Mouse (Mus musculus): ENCODE measurements around the gene Mta2. TPM values are rescaled to one million over a fixed set of nuclear protein-coding genes. Genes with fewer than 3 reads are reported as not detected.
"Not testable (repeated sequence)": the region's sequence is repeated elsewhere in the genome, so short reads cannot be mapped to it uniquely, and the experiment has no call there.

Mta2 gene
- 16.9 and 19.8 TPM in 2 replicates for polyA plus RNA-seq (2012; rRNA removed)

GRCm38 (mm10) chr19:8941515-8942217 is at the start of gene Mta2:
TSS of gene Mta2 (plus strand) at chr19:8941875.
- TF ChIP-seq CTCF (conservative IDR thresholded peaks at IDR 0.05; ENCODE audit: insufficient read depth, insufficient read length, low read depth, low read length), result no peak
- TF ChIP-seq POLR2A (IDR thresholded peaks at IDR 0.05; ENCODE audit: low read depth, low read length), result peak; percentile 69

GRCm38 (mm10) chr19:8892829-8893766 is 48.6 kb upstream of the Mta2 start, which contains the start of gene Ints5:
TSS of gene Ints5 (plus strand) at chr19:8893005.
- Histone ChIP-seq H3K4me1 (ENCODE audit: control insufficient read depth, insufficient read depth, low read length) (no peaks in the 10 kb centered on the region), H3K27me3 (replicated peaks; ENCODE audit: control insufficient read depth, insufficient read depth, low read length) (no peaks in the 10 kb centered on the region), H3K27ac (ENCODE audit: insufficient read depth, low read depth, low read length) (peak within 1 kb of the TSS; percentile 30; the same call in 1 of the 2 replicates), H3K36me3 (ENCODE audit: control insufficient read depth, insufficient read depth, low read length) (peaks cover 3% of the 10 kb centered on the region), H3K4me3 (ENCODE audit: insufficient read depth, low read depth, low read length) (peak within 1 kb of the TSS; percentile 88)
- DNase-seq, result peak; percentile 91
- WGBS, result 2% methylated on average over 54 of the region's 54 CpGs
- TF ChIP-seq POLR2A (IDR thresholded peaks at IDR 0.05; ENCODE audit: low read depth, low read length), result peak; percentile 75
- TF ChIP-seq CTCF (conservative IDR thresholded peaks at IDR 0.05; ENCODE audit: insufficient read depth, insufficient read length, low read depth, low read length), result no peak

More at GRCm38 (mm10) chr19:8941515-8942217, at the start of gene Mta2:
- peak within 1 kb of the TSS; percentile 94 for H3K27ac ChIP-seq (ENCODE audit: insufficient read depth, low read depth, low read length)
- H3K4me3 ChIP-seq (ENCODE audit: insufficient read depth, low read depth, low read length), result peak within 1 kb of the TSS; percentile 88
- no peaks in the 10 kb centered on the region for H3K27me3 ChIP-seq (replicated peaks; ENCODE audit: control insufficient read depth, insufficient read depth, low read length)
- H3K4me1 ChIP-seq (ENCODE audit: control insufficient read depth, insufficient read depth, low read length), result peaks cover 7% of the 10 kb centered on the region; the same call in 1 of the 2 replicates
- WGBS, result under 1% methylated on average over 64 of the region's 64 CpGs
- peak; percentile 98 for DNase-seq
- peaks cover 7% of the 10 kb centered on the region for H3K36me3 ChIP-seq (ENCODE audit: control insufficient read depth, insufficient read depth, low read length)

GRCm38 (mm10) chr19:8895397-8895960 is 46.2 kb upstream of the Mta2 start:
- H3K27me3 ChIP-seq (replicated peaks; ENCODE audit: control insufficient read depth, insufficient read depth, low read length), result no peaks in the 10 kb centered on the region
- no peak overlapping the region for H3K27ac ChIP-seq (ENCODE audit: insufficient read depth, low read depth, low read length)
- no peaks in the 10 kb centered on the region; the same call in 1 of the 2 replicates for H3K4me1 ChIP-seq (ENCODE audit: control insufficient read depth, insufficient read depth, low read length)
- H3K4me3 ChIP-seq (ENCODE audit: insufficient read depth, low read depth, low read length), result no peak overlapping the region
- H3K36me3 ChIP-seq (ENCODE audit: control insufficient read depth, insufficient read depth, low read length), result peaks cover 2% of the 10 kb centered on the region
- no peak for DNase-seq
- WGBS, result 90% methylated on average over 9 of the region's 9 CpGs
- TF ChIP-seq POLR2A (IDR thresholded peaks at IDR 0.05; ENCODE audit: low read depth, low read length), result no peak
- no peak for TF ChIP-seq CTCF (conservative IDR thresholded peaks at IDR 0.05; ENCODE audit: insufficient read depth, insufficient read length, low read depth, low read length)

GRCm38 (mm10) chr19:8896231-8896630 is 45.4 kb upstream of the Mta2 start:
- H3K4me3 ChIP-seq (ENCODE audit: insufficient read depth, low read depth, low read length); H3K27ac ChIP-seq (ENCODE audit: insufficient read depth, low read depth, low read length); H3K4me1 ChIP-seq (ENCODE audit: control insufficient read depth, insufficient read depth, low read length); H3K36me3 ChIP-seq (ENCODE audit: control insufficient read depth, insufficient read depth, low read length); H3K27me3 ChIP-seq (replicated peaks; ENCODE audit: control insufficient read depth, insufficient read depth, low read length); DNase-seq: not testable (repeated sequence)
- WGBS, result 79% methylated on average over 5 of the region's 5 CpGs

- peak; percentile 62 for DNase-seq
- WGBS, result 17% methylated on average over 21 of the region's 21 CpGs
- peak overlapping the region; percentile 88 for H3K4me3 ChIP-seq (ENCODE audit: insufficient read depth, low read depth, low read length)
- H3K36me3 ChIP-seq (ENCODE audit: control insufficient read depth, insufficient read depth, low read length); H3K27me3 ChIP-seq (replicated peaks; ENCODE audit: control insufficient read depth, insufficient read depth, low read length); H3K4me1 ChIP-seq (ENCODE audit: control insufficient read depth, insufficient read depth, low read length): not testable (repeated sequence)
- H3K27ac ChIP-seq (ENCODE audit: insufficient read depth, low read depth, low read length), result peak overlapping the region; percentile 43
Observed at GRCm38 (mm10) chr19:8897211-8897864, 44.3 kb upstream of the Mta2 start.

- H3K27me3 ChIP-seq (replicated peaks; ENCODE audit: control insufficient read depth, insufficient read depth, low read length), result no peaks in the 10 kb centered on the region
- peak within 1 kb of the TSS; percentile 83 for H3K27ac ChIP-seq (ENCODE audit: insufficient read depth, low read depth, low read length)
- peak within 1 kb of the TSS; percentile 88 for H3K4me3 ChIP-seq (ENCODE audit: insufficient read depth, low read depth, low read length)
- WGBS, result under 1% methylated on average over 53 of the region's 53 CpGs
- TF ChIP-seq CTCF (conservative IDR thresholded peaks at IDR 0.05; ENCODE audit: insufficient read depth, insufficient read length, low read depth, low read length) (no peak), POLR2A (IDR thresholded peaks at IDR 0.05; ENCODE audit: low read depth, low read length) (peak; percentile 75)
- peak; percentile 98 for DNase-seq
- H3K4me1 ChIP-seq (ENCODE audit: control insufficient read depth, insufficient read depth, low read length), result no peaks in the 10 kb centered on the region; the same call in 1 of the 2 replicates
- no peaks in the 10 kb centered on the region; the same call in none of the 2 replicates for H3K36me3 ChIP-seq (ENCODE audit: control insufficient read depth, insufficient read depth, low read length)
Observed at GRCm38 (mm10) chr19:8897865-8898495, 43.7 kb upstream of the Mta2 start, which contains the start of gene Ganab. TSS of gene Ganab (plus strand) at chr19:8898071.
